Mouse (Mus musculus) natural killer cell, adult 2 months (primary cell): ENCODE measurements around the gene Piezo1.

ENCODE experiments used
- DNase-seq, 2 experiments: peaks; one replicate each; pipeline ENCODE4 v3.0.0; 2022; ENCODE audit warnings: low spot score in 2 of 2

Piezo1 gene

DNA sequence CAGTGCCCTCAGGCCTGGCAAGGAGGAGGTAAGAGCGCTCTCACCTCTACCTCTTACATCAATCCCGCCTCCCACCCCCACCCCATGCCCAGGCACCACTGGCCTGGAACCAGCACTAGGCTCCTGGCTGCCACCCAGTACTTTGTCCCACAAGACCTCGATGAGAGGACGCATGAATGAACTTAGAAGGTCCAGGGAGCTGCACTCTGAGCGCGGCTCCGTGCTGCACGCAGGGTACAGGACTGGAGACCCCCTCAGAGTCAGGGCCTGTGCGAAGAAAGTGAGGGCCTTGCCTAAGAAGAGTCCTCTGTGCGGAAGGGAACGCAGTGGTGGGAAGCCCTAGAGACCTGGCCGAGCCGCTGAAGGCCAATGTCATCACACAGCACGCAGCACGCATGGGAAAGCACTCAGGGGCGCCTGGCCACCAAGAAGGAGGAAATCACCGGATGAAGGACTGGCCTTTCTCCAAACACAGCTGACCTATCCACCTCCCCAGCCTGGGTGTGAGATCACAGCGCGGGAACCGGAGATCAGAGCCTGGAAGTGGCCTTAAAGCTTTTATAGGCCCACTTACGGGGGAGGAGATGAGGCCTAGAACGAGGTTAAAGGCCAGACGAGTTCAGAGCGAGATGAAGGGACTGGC is 4.2 kb downstream of the Piezo1 start:
- no peak for DNase-seq

DNA sequence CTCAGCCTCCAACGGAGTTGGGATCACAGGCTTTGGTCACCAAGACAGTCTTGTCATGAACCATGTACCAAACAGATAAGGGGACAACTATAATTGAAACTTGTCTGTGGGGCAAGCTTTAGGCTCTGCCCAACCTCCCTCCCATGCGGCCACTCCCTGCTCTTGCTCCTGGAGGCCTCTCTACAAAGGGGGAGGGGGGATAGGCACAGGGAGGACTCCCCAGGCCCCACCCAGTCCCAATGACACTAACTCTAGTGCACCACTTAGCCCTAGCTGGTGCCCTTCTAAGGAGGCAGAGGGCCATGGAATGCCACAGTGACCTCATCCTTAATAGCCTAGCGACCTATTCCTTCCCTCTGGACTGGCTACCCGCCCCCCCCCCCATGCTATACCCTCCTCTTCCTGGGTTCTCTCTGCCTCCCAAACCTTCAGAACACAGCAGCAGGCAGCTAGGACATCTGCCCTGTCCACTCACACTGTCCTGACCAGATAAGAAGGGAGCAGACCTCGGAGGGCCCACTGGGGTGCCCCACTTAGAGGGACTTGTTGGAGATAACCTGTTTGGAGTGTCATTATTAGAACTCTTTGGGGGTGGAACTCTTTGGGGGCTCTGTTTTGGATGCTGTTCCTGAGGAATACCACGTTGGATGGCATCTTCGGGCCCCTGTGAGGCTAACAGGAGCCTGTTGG is 4.9 kb downstream of the Piezo1 start:
- no peak for DNase-seq

DNA sequence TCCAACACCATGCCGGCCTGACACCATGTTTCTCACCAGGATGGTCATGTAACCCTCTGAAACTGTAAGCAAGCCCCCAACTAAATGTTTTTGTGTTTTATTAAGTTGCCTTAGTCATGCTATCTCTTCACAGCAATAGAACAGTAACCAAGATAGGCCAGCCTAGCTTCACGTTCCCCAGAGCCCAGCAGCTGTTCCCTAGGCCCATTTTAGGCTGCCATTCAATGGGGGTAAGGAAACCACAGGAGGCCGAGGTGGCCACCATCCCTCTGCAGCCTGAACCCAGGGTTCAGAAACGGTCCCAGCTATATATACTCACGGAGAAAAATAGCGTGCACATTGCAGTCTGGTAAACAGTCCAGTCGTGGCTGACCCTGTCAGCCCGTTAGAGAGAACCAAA is 7.0 kb downstream of the Piezo1 start:
- no peak for DNase-seq

DNA sequence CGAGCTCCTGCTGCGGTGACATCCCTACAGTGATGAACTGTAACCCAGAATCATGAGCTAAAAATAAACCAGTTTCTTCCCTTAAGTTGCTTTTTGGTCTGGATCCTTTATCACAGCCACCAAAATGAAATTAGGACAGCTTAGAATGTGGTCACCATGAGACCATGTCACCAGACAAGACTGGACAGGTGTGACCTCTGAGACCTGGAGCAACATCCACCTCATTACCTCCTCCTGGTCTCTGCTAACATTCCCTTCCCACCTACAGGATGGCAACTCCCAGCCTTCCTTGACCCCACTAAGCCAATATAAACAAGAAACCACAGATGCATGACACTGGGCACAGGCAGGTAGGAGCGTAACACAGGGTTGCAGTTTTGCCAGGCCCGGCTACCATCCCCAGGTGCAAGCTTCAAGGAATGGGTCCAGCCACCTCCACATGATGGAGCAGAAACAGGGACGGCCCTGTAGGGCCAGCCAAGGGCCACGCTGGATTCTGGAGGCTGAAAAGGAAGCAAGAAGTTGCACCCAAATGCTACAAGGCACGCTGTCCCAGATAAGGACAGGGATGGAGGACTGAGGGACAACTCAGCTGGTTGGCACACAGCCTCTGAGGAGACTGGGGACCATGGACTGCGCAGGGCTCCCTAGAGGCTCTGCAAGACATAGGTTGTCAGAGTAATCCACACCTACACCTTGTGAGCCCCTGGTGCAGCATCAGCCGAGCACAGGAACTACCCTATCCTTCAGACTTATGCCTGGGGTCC is 12.6 kb downstream of the Piezo1 start:
- no peak for DNase-seq

DNA sequence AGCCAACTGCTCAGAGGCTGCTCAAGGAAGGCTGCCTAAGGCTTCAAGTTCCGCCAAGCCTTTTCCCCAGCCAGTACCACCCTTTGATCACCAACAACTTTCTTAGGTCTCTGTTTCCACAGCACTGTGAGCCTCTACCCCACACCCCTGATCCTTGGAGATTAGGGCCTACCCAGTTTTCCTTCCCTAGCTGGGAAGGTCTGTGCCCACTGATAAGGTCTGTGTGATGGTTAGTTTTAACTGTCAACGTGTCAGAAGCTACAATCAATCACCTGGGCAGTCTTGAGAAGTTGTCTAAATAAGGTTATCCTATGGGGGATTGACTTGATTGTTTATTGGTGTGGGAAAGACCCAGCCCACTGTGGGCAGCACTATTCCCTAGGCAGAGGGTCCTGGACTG is 13.3 kb downstream of the Piezo1 start:
- no peak for DNase-seq

DNA sequence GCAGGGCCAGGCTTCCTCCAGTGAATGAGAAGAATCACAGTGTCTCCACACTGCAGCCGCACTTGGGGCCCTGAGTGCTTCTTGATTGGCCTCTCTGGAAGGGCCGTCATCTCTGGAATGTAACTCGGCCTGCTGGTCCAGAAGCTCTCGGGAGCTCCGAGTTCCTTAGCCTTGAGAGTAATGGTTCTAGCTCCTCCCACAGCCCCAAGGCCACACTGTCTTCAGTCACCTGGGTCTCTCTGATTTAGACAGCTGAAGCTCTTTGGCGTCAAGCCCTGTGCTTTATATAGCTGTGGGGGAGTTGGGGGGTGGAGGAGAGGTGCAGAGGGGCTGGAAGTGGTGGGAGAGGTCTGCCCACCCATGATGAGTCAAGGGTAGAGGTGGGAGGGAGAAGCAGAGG is 14.1 kb downstream of the Piezo1 start:
- DNase-seq, result no peak

DNA sequence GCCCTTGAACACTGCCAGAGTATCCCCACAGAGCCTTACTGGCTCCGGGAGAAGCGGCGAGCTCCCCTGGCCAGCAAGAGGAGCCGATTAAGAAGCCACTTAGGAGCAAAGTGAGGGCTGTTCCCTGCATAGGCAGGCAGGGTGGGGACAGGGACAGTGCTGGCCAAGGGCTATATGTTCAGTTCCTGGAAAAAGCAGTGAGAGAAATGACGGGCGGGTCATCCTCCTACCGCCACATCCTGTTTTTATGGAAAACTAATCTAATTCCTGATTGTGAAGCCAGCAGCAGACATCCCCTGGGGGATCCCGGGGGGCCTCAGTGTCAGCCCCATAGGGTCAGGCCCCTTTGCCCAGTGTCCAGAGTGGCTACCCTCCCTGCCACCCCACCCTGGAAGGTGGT is 19.8 kb downstream of the Piezo1 start:
- DNase-seq, result no peak

DNA sequence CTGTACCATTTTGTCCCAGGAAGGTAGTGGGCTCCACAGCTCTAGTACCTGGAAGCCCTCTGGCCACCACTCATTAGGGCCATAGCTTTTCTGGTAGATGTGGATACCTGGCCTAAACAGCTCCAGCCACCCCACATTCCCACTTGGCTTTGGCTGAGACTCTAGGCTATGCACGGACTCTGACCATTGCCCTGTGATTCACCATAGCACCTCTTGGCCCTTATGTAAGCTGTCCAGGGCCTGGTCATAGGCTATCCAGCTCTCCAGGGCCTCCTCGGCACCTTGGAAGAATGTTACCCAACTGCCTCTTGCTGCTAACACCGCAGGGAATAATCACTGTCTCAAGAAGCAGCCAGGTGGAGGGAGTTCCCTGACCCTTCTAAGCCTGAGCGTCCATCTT is 22.0 kb downstream of the Piezo1 start:
- DNase-seq, result no peak

DNA sequence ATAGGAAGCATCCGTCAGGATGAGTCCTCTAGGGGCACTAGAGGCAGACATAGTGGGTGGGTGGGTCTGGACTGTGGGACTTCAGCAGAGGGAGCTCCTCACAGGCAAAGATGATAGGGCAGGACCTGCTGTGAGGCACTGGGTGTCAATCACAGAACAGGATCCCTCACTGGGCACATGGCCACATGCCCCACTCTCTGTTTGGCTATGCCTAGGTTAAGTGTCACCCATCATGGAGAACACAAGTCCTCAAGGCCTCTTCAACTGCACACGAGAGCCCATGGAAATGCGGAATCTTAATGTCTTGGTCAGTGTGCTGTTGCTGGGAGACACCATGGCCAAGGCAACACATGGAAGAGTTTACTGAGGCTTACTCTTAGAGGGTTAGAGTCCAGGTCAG is 23.2 kb downstream of the Piezo1 start:
- no peak for DNase-seq

DNA sequence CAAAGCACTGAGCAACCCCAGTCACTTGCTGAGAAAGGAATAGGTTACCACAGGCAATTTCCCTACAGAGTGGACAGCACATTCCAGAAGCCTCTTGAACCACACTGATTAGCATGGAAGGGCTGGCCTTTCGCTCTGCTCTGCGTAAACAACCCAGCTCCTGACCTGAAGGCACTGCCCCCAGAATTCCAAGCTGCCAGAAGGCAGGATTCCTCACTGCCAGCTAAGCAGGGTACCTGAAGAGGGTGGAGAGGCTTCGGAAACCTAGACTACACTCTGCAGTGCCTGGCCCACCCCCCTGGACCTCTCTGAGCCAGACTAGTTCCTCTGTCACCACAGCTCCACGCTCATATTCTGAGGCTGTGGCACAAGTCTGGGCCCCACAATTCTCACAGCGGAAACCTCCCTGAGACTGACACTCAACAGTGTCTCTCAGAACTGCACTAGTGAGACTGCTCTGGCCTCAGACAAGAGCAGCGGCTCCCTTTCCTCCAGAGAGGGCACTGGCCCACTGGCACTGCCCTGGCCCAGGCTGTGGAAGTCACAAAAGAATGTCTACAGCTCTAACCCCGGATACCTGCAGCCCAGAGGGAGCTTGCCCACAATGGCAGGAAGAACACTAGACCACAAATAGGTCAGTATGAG is 24.5 kb downstream of the Piezo1 start:
- no peak for DNase-seq

DNA sequence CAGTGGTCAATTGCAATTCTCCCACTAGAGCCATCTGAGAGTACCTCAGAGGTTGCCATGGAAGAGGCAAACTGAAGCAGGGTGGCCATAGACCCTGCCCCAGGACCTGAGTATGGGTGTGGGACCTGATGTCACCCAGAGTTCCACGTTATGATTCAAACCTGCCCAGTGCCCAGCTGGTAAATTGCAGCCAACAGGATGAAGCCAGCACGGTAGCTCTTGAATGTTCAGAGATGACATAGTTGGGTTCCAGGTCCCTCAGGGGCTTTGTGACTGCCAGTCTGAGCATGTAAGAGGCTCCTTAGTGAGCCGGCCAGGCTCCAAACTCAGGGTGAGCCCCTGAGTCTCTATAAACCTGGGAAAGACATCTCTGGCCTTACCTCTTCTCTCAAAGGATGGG is 25.0 kb downstream of the Piezo1 start:
- DNase-seq, result no peak

DNA sequence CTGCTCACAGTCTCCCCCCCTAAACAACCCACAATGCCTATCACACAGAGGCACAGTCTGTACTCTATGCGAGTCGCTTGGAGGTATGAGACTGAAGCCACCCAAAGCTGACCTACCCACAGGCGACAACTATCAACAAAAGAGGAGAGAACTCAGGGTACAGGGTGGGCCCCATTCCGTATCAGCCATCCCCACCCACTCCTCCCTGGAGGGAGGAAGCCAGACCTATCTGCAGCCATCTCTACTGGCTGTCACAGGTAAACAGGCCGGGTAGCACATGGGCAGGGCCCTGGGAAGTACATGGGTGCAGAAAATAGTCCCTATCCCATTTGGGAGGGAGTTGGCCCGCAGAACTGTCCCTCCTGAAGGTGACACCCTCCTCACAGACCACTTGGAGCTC is 26.1 kb downstream of the Piezo1 start:
- no peak for DNase-seq

DNA sequence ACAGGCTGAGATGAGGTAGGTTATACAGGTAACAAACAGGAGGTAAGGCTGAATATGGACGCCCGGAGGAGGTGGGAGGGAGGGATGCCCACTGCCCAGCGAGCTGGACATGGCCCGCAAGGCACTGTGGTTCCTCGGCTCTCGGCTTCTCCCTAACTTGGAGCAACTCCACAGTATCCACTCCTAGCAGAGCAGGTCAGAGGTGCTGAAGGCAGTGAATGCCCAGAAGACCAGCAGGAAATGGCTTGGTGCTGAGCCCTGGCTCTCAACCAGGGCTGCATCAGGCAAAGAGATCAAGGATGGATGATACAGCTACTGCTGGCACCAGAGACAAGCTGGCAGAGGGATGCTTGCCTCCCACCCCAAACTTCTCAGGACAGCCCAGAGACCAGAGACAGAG is 26.6 kb downstream of the Piezo1 start:
- DNase-seq, result no peak

DNA sequence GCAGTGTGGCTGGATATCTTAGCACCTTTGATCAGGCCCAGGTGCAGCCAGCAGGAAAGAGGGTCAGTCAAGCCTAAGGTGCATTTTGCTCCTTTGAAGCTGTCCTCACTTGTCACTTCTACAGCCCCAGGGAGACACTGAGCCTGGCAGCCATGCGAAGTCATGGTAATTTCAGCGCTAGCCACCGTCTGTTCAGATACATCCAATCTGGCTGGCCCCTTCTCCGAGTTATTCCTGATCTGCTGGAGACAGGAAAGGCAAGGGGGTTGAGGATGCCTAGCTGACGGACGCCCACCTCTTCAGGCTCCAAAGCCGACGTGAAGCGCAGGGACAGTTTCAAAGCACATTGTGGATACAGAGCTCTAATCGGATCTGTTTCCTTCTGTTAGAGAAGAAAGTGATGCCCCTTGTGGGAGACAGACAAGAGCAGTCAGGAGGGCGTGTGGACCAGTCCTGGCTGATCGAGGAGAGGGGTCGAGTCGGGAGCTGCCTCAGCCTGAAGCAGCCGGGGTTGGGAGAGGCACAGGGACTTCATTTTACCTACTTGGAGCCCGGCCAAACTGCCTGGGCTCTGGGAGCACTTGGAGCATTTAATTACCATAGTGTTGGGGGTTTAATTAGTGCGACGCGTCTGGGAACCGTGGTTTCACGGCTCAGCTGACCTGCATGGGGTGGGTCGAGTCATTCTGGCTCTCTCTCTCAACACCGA is 27.3 kb downstream of the Piezo1 start:
- no peak for DNase-seq

DNA sequence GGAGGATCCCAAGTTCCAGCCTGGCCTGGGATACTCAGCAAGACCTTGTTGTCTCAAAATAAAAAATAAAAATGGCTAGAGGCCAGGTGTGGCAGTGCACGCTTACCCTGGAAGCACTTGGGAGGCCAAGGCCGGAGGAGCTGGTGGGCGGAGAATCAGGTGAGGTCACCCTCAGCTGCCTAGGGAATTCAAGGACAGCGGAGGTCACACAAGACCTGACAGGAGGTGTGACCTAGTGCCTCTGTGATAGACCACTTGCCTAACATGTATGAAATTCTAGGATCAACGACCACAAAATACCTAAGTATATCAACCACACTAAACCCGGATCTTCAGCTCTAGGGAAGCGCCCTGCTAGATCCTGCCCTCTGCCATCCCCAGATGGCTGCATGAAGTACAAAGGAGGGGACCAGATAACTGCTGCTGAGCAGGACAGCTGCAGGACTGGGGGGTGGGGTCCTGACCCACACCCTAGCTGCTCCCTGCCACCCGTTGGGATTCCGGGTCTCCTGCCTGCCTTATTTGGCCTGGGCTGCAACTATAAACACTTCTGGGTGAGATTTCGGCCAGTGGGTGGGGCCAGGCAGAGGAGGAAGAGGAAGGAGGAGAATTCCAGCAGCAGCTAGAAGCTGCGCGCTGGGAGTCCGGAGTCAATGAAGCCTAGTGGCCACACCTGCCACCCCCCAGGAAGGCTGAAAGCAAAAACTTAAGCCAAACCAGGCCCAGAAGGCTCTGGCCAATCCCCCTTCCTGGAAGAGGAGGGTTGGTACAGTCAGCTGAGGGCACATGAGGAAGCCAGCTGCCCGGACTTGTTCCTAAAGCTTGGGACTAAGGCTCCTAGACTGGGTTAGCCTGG is 28.1 kb downstream of the Piezo1 start:
- no peak for DNase-seq

DNA sequence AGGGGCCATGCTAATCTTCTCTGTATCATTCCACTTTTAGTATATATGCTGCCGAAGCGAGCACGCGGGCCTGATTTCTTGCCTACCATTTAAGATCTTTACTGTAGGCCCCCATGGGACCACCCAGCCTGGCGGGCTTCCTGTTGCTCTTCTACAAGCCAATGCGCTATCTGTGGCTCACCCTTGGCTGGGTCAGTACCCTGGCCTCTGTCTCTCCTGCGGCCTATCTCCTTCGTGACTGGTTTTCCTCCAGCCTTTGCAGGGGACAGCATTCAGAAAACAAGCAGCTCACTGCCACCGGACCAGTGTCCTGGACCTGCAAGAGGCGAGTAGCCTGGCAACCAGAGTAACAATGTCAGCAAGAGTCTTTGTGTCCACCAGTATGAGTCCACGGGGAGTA is 30.5 kb downstream of the Piezo1 start:
- no peak for DNase-seq

DNA sequence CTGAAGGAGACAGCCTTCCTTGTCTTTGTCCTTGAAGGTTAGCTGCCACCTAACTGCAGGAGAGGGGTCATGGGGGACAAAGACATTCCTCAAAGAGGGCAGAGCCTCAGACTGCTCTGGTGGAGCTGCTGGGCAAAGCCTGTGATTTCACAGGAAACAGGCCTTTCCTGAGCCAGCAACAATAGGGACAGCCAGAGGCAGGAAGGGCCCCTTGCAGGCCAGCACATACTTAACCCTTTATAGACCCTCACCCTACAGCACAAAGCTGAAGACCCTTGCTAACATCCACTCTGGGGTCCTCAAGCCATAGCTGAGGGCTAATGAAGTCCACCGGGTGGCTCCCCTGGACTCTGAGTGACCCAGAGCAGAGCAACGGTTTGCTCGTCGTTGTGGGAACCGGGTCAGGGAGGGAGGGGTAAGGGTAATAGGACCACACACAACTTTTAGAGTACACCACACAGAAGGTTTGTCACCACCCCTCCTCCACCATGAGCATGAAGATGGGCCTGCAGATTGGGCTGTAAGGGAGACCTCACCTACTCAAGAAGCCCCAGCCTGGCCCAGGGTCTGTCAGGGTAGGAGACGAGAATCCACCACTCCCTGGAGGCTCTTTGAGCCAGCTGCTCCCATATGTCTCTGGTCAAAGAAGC is 33.5 kb downstream of the Piezo1 start:
- DNase-seq, result no peak

DNA sequence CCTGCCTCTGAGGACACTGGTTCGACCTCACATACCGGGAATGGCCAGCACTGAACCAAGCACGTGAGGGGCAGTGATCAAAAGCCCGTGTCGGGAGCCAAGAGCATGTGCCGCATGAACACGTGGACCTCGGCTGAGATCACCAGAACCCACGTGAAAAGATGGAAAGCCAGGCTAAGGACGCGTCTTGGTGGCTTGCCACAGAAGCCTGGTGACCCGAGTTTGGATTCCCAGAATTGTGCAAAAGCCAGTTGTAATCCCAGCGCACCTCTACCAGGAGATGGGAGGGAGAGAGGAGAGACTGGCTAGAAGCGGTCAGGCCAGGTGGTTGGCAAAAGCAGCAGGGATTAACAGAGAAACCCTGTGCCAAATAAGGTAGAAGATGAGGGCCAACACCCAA is 35.4 kb downstream of the Piezo1 start:
- no peak for DNase-seq

DNA sequence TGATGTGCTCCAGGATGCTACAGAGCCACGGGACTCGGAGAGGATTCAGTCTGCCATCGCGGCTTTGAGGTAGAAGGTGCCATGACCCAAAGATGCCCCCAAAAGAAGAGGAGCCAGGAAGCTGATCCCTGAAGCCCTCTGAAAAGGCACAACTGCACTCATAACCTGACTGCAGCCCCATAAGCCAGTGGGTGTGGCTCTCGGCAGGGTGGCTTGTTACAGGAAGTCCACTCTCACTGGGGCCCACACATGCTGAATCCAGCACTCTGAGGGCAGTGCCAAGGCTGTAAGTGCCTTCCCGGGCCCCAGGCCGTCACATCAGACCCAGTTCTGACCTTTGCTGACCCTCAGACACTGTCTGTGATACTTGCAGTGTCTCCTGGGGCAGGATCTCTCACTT is 38.7 kb downstream of the Piezo1 start:
- no peak for DNase-seq

DNA sequence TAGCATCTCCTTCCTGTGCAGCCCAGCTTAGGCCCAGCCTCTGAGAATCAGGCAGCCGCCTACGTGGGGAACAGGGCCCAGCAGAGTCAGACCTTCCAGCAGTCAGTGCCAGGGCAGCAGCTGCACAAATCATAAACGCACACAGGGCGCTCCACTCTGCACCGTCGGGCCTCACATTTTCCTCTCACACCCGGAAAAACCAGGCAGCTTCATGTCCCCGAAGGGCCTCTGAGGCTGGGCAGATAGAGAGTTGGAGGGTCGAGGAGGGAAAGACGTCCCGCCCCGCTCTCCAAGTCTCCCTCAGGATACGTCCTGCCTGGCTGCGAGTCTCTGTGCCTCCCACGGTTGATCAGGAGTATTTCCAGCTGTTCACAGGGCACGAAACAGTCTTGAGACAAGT is 39.6 kb downstream of the Piezo1 start:
- no peak for DNase-seq

DNA sequence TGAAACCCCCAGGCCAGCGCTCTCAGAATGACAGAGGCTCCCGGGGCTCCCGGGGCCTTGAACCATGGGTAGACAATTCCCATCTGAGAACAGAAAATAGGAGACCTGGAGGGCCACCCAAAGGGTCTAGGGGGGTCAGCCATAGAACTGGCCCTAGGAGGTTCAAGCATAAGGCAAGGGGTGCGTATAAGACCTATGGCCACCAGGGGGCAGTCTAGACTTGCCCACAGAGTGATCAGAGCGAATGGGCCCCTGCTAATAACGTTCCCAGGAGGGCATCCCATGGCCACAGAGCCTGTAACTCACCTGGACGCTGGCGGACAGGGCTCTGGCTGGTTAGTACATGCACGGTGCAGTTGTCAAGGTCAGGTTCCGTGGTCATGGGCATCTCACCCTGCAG is 50.3 kb downstream of the Piezo1 start:
- DNase-seq, result peak; percentile 66 to 81
